Mouse (Mus musculus) frontal cortex, postnatal 36 days (tissue): Measurements from ENCODE around the gene Fgfr2.

Experiments used
- DNase-seq, 2 experiments: peaks; one replicate each; pipeline ENCODE4 v3.0.0; 2022; ENCODE audit warnings: low spot score in 2 of 2

The Fgfr2 gene

DNA sequence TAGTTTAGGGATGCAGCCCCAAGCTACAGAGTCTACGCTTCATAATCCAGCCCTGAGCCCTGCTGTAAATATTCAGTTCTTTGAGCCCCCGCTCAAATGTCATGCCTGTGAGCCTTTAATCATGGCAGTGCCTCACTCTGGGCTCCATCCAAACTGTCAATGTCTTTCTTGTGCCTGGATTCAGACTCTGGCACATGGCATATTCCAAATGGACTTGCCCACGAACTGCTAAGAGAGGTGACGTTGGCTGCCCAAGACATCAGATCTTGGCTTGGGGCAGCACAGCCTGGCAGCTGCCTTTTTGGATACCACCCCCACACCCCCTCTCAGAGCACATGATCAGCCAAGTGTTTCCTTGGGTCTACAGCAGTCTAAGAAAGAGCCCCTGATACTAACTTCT is 2902.5 kb downstream of the Fgfr2 start:
- DNase-seq = no peak

DNA sequence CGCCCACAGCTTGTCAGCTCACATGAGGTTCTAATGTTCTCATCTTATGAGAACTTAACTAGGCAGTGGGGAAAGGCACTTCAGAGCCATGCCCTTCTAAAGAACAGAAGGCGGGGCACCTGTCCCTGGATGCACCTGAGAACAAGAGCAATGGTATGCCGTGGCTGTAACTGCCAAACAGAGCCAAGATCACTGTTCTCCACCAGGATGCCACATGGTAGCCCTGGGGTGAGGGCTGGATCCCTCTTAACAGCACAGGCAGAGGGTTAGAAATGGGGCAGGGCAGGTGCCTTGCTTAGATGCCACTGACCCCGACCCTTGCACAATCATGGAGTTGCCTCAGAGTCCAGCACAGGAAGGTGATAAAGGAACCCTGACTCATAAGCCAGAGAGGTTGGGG is 2903.3 kb downstream of the Fgfr2 start:
- DNase-seq = no peak

DNA sequence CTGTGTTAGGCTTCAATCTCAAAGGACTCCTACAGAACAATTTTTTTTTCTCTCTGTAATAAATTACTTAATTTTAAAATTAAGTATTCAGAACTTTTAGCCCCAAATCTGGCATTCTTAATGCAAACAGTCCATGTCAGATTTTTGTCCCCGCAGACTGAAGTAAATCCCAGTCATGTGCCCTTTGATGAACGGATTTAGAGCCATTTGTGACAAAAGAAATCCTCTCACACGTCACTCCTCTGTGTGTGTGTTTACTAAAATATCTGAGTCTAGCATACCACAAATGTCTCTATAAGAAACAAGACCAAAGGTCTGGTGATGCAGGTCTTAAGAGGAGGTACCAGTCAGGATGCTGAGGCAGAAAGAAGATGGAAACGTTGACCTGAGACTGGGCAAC is 2906.9 kb downstream of the Fgfr2 start:
- no peak for DNase-seq

DNA sequence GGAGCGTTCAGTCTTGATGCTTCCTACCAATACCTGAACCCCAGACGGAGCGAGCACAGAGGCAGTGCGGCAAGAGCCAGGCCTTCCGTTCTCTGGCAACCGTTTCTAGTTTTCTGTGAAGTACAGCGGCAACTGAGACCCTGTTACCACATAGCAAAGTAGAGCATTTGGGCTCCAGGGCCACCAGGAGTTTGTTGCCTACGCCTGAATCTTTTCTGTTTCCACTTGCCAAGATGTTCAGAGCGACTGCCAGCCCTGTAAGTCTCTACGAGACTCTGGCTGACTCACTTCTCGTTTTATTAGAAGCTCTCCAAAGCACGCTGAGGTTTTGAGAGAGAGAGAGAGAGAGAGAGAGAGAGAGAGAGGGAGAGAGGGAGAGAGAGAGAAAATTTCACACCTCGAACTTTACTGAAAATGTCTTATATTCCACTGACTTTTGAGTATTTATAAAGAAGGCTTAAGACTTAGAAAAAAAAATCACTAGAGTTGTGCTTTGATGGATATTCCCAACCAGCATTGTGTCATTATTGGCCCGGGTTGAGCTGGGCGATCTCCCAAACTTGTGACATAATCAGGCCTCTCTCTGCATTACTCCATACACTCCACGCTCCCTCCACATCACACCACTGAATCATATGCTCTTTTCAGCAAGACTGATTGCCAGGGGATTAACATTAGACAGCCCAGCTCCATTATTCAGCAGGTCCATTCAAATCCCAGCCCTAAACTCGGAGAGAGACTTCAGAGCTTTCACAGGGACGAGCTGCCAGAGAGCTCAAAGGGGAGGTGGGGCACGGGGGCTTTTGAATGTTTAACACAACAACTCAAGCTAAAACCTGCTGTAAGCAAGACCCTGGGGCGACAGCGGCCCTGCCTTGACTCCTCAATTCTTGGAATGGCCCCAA is 2907.6 kb downstream of the Fgfr2 start:
- DNase-seq = peak; percentile 60 to 69

DNA sequence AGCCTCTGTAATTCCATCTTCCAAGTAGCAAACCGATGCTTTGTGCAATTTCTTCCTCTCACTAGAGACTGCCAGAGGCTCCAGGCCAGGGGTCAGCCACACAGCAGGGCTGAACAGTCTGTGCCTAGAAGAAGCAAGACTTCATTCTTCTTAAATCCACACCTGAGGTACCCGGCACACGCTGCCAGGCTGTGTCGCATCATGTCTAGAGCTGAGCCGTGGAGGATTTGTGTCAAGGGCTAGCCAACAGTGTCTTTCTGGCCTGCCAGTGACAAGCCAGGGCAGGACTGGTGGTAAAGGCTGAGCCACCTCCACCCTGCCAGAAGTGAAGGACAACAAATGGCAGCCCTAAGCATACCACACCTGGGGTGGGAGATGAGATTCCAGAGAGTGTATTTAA is 2910.0 kb downstream of the Fgfr2 start:
- no peak for DNase-seq

DNA sequence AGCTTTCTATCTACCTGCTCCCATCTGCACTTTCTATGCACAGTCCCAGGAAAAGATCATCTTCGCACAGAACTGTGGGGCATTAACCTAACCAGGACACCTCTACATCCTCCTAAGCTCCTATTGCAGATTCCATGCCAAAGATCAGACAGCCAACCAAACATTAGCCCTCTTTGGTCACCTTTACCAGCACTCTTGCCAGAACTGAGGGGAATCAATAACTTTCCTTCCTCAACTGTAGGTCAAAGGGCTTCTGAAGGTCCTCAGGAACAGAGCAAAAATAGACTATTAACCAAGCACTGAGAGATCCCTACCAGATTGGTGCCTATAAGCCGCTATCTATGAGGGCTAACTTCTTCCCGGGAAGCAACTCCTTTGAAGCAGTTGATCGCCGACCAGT is 2911.7 kb downstream of the Fgfr2 start:
- no peak for DNase-seq

DNA sequence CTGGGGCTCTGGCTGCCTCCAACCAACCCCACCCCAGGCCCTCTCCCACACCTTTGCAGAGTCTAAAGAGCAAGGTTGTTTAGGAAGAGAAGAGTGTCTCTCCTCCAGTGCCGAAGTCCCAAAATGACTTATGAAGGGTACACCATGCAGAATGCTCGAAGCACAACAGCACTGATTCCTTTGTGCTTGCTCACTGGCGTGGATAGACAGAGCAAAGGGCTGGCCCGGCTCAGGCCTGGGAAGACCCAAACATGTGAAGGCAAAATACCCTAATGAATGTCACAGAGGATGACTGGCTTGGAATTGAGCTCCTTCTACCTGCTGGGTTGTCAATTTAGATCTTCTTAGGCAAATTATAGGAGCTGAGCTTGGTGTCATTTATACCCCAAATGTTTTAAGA is 2914.5 kb downstream of the Fgfr2 start:
- DNase-seq = no peak

DNA sequence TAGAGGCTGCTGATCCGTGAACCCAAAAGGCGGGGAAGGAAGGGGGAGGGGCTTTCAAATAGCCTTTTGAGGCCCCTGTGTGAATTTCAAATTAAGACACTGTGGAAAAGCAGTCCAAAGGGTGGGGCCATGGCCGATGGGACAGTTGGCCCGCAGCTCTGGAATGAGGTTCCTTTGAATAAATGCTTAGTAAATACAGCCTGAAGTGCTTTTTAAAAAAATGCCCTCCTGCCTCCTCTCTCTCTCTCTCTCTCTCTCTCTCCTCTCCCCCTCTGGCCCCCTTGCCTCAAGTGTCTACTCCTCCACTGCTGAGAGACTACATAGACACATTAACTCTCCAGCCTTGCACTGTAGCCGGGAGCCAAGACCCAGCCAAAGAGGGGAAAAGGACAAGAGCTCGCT is 2917.0 kb downstream of the Fgfr2 start:
- DNase-seq = no peak

DNA sequence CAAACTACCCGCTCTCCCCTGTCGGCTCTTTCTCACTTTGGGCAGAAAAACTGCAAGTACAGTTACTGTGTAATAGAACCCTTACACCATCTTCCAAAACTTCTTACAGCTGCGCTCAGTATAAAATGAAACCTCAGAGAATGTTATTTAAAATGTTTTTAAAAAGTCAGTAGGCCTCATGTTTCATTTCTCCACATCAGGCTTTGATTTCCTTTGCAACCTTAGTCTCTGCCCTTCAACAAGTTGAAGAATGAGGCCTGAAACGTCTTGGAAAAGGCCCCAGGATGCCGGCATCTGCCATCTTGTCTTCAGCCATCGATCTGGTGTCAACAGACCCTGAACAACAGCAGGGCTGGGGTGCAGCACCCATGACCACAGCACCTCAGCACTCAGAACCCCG is 2918.0 kb downstream of the Fgfr2 start:
- no peak for DNase-seq

DNA sequence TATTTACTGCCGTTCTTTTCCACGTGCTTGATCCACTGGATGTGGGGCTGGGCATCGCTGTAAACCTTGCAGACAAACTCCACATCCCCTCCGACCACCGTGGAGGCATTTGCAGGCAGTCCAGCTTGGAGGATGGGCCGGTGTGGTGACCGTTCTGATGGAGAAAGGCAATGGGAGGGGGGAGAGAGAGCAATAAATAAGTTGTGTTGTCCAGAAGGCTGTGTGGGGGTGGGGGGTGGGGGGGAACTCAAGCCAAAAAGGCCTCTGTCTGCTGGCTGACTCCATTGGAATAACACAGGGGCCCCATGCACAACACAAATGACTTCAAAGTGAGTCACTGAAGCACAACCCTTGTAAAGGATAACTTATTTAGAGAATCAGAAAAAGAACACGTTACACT is 2922.1 kb downstream of the Fgfr2 start:
- DNase-seq = no peak

DNA sequence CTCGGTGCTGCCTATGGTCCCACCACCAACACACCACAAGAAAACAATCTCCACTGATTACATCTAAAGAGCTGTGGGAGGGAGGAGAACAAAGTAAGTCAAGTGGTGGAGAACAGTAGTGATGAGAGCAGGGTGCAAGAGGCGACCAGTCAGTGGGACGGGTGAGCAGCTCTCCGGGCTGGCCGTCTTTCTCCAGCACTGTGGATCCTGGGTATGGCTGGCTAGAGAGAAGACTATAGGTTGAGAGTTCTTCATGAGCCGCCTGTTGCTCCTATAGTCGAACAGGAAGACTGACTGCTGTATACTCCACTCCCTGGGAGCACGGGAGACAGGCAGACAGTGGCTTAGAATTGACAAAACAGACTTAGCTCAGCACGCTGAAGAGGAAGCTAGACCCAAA is 2923.2 kb downstream of the Fgfr2 start:
- DNase-seq = no peak

DNA sequence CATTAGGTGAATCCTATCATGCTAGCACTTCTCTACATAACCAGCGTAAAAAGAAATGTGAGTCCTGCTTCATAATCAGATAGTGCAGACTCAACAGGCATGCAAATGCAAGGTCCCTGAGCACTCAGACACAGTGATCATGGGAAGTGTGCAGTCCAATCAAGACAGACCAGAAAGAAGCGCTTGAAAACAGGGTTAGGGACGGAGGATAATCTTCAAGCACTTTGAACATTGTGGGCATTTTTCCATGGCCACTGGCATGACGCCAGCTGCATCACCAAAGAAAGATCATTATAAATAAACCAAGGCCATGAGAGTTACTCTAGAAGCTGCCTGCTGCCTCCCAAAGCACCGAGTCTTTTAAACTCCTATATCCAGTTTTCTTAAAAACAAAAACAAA is 2923.8 kb downstream of the Fgfr2 start:
- no peak for DNase-seq

DNA sequence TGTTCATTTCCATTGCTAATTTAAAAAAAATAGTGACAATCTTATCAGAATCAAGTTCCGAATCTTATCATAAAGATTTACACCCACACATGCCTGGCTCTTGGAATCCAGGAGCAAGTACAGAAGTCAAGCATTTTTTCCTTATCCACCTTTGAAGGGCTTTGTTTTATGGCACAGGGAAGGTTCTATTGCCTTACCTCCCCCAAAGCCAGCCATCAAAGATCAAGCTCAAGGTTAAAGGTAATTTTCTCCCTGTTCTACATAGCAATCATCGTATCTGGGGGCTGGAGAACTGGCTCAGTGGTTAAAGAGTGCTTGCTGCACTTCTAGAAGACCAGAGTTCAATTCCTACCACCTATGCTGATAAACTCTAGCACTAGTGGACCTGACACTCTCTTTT is 2928.1 kb downstream of the Fgfr2 start:
- no peak for DNase-seq

DNA sequence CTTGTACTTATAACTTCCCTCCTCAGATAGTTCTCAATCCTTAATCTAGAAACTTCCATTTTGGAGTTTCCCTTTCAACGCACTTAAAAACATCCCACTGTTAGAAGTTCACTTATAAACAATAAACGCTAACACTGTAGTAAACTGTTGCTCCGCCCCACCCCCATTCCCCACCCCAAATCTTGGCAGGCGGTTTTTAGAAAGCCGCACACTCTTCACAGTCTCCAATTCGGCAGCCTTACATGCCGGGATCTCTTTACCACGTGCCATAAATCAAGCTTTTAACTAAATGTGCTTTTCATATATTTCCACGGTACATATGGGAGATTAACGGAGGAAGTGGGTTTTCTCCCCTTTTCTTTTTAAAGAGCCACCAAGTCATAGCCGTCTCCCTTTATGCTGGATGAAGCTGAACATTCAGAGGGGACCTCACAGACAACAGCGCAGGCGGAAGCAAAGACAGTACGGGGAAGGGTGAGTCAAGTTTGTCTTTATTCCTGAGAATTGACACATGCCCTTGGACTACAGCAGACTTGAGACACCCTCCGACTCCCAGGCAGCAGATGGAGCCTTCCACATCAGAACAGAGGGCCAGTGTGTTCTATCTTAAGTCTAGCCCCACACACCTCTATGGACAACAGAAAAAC is 2932.7 kb downstream of the Fgfr2 start:
- DNase-seq = no peak

DNA sequence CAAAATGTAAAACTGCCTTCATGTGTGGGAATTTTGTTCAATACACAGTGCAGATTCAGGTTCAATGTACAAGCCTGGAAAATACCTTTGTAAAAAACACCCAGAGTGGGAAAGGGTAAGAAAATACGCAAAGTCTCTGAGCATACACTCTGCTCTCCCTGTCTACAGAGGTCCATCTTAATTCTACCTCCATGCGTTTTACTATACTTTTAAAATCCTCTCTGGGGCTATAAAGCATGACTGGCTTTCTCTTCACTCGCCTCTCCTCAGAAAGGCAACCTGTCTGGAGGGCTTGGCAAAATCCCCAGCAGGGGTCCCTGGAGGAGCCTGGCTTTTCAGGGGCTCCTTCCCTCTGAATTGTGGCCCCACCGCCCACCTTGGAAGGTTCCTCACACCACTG is 2933.2 kb downstream of the Fgfr2 start:
- no peak for DNase-seq

DNA sequence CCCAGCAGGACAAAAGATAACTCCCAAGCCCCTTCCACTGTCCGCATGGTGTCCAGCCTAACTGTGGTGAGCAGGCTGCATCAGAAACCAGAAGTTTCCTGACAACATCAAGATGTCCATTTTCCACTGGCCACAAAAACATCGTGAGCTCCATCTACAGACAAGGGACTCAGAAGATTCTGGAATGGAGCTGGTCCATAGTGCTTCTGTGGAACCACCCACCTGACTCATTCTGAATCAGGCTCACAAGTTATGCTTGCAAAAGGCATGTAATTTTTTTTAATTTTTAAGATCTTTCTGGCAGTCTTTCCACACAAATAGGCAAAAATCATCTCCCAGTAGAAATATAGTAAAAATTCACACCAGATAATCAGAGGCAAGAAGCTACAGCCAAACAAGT is 2935.0 kb downstream of the Fgfr2 start:
- no peak for DNase-seq

DNA sequence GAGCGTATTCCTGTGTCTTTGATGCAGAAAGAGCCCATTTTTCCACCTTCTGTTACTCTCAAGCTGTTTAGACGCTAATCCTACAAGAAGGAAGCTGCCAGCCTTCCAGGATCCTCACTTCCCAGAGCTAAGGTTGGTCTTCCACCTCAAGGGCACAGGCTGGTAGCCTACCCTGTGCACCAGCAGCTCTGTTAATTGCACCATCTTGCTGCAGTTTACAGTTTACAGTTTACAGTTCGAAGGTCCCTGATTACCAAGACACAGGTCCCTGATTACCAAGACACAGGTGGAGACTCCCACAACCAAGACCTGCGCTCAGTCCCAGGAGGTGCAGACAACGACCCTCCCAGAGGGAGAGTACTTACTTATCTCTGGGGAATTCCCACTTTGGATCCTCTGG is 2938.3 kb downstream of the Fgfr2 start:
- no peak for DNase-seq

DNA sequence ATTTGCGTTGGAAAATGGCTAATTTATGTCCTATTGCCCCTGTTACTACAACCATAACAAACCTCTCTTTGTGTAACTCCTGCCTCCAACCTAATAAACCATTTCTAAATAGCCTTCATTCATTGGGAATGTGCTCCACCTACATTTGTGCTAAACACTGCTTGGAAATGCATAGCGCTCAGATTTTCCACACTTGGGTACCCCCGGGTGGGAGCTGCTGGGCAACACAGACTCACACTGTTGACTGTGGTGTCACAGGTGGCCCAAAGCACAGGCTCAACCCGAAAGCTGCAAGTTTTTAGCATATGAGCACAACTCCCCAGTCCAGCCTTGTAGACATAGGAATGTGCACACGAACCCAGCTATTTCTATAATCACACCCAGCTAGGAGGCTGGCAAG is 2939.2 kb downstream of the Fgfr2 start:
- no peak for DNase-seq

DNA sequence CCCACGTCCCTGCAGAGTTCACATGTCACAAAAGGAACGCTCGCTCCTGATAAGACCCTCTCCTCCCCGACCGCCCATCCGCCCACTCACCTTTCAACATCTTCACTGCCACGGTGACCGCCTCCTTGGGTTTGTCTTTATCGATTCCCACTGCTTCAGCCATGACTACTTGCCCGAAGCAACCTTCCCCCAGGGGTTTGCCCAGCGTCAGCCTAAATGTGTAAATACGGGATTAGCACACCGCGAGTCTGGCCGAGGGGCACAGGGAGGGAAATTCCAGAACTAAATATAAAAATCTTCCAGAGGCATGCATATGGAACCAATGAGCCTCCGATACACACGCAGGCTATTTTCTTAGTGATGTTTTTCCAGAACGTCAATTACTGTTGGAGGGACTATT is 2940.6 kb downstream of the Fgfr2 start:
- no peak for DNase-seq

DNA sequence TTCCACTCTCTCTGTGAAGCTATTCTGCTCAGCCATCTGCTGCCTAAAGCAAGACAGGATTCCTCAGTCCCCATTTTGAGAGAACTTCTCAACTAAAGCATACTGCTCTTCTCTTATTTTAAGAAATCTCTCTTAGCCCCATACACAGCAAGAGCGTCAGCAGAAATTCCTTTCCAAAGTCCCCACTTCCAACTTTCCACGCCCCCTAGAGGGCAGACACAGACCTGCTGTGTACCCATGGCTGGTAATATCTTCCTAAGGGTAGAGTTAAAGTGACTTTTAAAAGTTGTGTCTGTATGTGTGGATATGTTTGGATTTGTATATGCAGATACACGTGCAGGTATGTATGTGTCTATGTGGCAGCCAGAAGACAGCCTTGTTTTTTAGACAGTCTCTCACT is 2944.2 kb downstream of the Fgfr2 start:
- DNase-seq = no peak

DNA sequence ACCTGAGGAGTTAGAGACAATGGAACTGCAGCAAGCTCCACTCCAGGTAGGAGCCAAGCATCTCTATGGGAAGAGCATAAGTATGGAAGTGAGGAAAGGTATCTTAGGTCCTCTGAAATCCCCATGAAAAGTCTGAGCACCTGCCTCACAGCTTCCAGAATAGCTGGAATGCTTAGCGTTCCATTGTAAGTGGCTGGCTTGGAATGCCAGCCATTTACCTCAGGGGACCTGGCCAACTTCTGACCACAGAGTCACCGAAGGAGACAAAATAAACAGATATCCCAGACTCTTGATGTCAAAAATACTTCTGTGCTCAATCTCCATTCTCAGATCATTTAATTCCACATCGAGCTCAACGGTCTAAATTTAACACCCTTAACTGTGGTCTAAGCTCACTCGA is 2946.1 kb downstream of the Fgfr2 start:
- DNase-seq = no peak

DNA sequence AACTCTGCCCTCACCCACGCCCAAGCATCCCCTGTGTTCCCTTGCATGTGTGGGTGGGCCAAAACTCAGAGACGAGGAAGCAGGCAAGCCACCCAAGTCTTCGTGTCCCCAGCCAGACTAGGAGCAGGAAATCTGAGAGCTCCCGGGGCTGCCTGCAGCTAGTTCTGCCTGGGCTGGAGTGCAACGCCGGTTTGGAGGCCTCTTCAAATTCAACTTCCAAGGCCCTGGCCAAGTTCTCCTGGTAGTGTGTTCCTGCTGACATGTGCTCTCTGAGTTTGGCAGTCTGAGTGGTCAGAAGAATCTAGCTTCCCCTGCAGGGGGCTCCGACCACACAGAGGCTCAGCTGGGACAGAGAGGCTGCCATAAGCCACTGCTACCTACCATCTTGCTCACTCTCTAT is 2948.6 kb downstream of the Fgfr2 start:
- peak; percentile 8 to 10 for DNase-seq

DNA sequence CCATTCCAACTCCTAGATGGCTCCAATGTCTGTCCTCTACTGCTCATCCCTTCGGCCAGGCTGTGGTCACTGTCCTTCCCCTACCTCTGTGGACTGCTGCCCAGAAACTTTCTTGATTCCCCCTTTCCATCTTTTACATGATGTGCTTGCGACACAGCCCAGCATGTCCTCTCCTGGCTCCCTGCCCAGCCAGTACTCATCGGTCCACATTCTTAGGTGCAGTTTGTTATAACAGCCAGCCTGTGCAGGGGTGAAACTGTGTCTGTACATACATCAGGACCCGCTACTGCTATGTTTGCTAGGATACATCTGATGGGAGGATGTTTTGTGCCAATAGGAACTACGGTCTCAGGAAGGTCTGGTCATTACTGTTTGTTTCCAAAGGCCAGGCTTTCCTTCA is 2949.2 kb downstream of the Fgfr2 start:
- DNase-seq = no peak

DNA sequence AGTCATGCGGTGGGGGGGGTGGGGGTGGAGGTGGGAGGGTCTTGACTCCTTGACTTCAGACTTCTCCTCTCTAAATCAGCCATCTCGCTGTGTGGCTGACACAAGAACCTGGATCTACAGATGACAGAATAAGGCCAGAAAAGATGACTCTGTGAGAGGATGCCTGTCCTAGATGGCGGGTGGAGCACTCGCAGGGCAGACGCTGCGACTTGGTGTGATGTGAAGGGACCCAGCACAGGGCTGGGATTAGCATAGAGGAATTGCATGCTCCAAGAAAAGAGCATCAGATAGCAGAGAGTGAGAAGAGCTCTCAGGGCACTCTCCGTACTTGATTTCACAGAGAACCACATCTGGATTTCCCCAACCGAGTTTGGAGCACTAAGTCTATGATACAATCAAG is 2953.0 kb downstream of the Fgfr2 start:
- no peak for DNase-seq
